Mouse (Mus musculus): Measurements from ENCODE around the gene Gm2174.

The Gm2174 gene

DNA sequence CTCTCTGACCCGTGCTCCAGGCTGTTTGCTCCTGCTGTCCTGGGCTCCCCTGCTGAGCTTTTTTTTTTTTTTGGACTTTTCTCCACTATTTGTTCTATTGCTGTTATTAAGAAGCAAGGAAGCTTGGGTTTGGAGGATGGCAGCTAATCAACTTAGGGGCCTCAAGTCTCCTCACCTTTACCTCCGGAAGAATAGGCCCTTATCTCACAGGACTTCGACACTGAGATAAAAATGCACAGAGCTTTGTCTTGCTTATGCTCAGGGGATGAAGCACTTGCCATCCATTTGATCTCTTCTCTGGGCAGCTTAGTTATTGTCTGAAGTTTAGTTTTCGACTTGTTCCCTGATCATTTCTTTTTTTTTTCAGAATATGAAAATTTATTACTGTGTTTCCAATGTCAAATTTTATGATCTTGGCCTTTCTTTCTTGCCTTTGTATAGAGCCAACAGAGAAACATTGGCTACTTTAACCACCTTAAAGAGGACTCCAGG lies at the start of gene Gm2174:
Gene Gm2174, plus strand, starts transcription at position 442 of the 492 bp plus-strand sequence.
- DNase-seq, result no peak

- no peak for DNase-seq
Measured at GRCm38 (mm10) chrX:56404646-56405045, 43.1 kb upstream of the Gm2174 start.

DNA sequence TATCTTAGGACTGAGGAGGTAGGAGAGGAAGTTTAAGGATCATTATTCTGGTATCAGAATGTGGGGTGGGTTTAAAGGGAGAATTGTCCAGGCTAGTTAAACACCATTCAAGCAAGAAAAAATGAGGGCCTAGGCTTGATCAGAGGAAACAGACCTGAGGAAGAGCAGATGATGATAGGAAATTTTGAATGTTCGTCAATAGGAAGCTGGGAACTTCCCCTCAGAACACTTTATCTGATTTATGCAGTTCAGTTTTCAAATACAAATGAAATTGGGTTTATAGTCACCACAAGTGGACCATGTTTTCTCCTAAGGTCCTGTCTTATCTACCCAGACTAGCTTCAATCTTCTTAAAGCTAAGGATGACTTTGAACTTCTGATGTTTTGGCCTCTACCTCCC lies 42.3 kb upstream of the Gm2174 start:
- no peak for DNase-seq

DNA sequence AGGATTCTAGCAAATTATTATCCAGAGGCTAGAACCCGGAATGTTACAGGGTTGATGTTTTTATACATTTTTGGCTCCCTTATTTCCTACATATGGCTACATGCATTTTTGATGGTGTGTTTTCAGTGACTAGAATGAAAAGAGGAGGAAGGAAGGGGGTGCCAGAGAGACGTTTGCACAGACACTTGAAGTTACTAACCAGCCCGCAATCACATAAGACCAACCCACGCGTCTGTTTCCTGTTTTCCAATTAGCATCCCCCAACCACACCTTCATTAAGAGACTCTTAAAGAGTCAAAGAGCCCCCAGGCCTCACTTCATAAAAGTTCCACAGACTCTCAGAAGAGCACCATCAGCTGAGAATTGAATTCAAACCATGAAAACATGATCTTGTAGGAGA lies 41.6 kb upstream of the Gm2174 start:
- no peak for DNase-seq

GRCm38 (mm10) chrX:56416277-56416676 lies 31.5 kb upstream of the Gm2174 start:
- no peak for DNase-seq

- DNase-seq, result no peak
Measured at GRCm38 (mm10) chrX:56417541-56417940, 30.2 kb upstream of the Gm2174 start.

GRCm38 (mm10) chrX:56430601-56431000 lies 17.2 kb upstream of the Gm2174 start:
- DNase-seq, result no peak

- no peak for DNase-seq
Measured at GRCm38 (mm10) chrX:56435758-56436283, 11.9 kb upstream of the Gm2174 start.

DNA sequence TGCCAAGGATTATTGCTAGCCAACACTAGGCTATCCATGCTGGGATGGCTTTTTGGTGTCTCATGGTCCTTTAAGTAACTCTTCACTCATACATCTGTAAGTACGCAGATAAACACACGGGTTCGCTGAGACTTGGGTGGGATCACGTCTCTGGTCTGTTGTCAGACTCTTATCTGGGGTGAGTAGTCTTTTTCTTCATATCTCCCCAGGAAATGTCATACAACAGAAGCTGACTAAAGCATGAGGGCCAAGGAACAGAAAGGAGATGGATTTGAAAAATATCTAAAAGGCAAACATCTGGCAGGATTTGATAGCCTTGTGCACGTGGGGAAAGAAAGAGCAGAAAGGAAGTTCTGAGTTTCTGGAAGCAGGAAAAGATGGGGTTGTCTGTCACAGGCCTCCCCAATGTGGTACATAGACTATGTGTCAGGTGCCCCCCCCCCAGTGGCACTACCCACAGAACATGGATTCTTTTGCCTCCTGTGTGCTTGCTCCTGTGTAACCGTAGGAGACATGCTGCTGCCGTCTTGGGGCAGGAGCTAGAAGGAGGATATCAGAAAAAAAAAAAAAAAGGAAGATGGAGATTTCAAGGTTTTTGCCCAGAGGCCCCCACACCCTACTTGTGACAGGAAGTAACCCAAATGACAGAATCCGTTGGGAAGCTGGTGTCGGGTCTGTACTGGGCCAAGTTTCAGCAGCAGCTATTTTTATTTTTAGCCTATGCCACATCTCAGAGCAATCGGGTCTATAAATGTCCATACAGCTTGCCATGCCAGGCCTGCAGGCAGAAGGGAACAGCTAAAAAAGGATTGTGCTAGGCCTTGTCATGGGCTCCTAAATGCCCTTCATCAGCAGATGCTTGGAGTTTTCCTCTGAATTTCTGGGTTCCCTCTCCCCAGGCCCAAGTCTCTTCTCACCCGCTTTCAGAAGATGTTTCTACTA lies 1.0 kb upstream of the Gm2174 start:
- no peak for DNase-seq

GRCm38 (mm10) chrX:56454671-56455371 lies 7.1 kb downstream of the Gm2174 start, which contains the start of gene Ints6l:
Ints6l (plus strand) TSS chrX:56454857.
- peak; percentile 83 to 88 for DNase-seq

GRCm38 (mm10) chrX:56455372-56456246 lies 7.8 kb downstream of the Gm2174 start:
- peak; percentile 87 to 95 for DNase-seq

- DNase-seq, result no peak
Measured at GRCm38 (mm10) chrX:56456379-56456778, 8.6 kb downstream of the Gm2174 start.

DNA sequence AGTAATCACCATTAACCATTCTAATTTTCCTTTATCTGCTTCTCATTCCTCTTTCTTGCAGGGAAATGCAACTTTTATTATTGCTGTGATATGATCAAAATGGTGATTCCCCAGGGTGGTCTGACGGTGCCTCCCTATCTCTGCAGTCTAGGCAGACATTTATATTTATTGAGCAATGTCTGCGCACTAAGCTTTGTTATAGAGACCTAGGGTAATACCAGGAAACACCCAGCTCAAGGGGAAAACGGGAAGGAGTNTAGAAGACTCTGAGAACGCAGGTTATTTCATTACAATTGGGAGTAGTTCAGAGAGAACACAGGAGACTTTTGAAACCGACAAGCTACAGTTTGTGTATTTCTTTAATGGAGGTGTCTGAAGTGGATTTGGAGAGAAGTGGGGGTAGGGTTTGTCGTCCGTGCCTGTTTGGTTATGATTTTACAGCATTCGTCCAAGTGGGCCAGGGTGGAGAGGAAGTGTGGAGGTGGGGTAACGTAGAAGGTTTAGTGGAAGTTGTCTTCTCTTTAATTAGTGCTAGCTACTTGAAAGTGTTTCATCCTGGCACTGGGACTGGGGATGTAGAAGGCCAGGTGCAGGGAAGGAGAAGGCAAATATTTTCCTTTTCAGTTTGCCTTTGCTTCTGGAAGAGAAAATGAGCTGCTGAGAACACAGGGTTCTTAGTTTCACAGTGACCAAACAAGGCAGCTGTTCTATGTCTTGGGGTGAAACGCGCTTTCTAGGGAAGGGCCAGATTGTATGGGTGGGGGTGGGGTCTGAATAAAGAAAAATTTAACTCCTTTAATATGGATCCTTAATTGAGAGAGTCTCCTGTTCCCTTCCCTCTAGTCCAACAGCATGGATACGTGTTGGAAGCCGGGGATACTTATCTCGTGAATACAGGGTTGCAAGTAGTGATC lies 14.5 kb downstream of the Gm2174 start:
- DNase-seq, result no peak

GRCm38 (mm10) chrX:56464906-56465305 lies 17.1 kb downstream of the Gm2174 start:
- DNase-seq, result no peak

DNA sequence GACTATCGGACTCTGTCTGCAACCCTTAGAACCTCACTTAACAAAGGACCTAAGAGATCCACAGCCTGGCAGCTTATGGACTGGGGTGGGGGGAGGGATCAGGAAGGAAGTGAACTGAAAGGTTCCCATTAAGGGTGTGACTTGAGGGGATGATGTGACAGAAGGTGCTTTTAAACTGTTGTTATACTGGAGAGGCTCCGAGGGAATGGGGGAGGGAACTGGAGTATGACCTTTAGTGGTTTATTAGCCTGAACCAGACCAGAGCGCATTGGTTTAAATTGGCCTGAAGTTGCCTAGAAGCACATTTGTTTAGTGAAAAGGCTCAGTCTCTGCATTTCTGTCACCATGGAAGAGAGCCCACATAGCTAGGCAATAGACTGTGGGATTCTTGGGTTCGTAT lies 19.9 kb downstream of the Gm2174 start:
- peak in 1 of 2 experiments; percentile 5 for DNase-seq

GRCm38 (mm10) chrX:56468422-56468821 lies 20.7 kb downstream of the Gm2174 start:
- no peak for DNase-seq

DNA sequence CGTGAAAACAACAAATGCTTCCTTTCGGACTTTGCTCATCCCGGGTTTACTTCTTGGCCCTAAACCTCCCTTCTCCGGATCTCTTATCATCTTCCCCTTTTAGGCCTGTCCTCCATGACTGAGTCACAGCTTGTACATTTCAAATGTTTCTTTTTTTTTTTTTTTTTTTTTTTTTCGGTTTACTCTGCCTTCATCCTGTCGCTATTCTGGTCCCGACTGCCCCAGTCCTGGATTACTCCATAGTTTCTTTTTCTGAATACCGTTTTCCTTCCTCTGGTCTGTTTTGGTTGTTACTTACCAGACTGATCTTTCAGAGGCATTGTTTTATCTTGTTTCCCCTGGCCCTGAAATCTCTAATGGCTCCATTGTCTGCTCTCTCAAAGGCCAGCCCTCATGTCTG lies 26.3 kb downstream of the Gm2174 start:
- DNase-seq, result no peak

- DNase-seq, result no peak
Measured at GRCm38 (mm10) chrX:56477553-56477952, 29.8 kb downstream of the Gm2174 start.

DNA sequence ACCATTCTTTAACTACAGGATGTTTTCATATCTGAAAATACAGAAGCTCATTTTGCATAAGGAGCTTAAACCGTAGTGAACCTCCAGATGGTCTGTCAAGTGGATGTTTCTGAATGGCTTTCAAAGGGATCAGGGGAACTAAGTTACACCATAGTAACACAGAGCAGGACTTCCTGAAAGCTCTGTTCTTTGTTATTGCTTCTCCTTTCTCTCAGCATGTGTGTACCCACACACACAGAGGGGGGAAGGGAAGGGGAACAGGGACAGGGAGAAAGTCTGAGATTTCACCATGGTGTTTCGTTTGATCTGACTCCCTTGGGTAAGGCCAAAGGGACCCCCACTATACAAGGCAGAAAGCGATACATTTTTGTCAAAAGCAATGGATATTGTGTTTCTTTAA lies 34.1 kb downstream of the Gm2174 start:
- no peak for DNase-seq

DNA sequence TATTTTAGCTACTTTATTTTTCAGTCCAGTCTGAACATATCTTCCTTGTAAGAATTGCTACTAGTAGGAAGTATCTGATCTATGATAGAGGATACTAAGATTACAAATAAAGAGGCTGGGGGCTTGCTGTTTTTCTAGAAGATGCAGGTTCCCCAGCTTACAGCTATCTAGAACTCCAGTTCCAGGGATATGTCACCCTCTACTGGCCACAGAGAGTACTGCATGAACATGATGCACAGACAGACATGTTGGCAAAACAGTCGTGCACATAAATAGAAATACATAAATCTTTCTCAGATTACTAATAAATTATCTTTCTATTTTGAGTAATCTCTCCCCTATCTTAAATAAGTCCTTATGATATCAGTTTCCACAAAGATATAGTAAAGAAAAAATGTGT lies 42.0 kb downstream of the Gm2174 start:
- DNase-seq, result peak; percentile 61 to 87

DNA sequence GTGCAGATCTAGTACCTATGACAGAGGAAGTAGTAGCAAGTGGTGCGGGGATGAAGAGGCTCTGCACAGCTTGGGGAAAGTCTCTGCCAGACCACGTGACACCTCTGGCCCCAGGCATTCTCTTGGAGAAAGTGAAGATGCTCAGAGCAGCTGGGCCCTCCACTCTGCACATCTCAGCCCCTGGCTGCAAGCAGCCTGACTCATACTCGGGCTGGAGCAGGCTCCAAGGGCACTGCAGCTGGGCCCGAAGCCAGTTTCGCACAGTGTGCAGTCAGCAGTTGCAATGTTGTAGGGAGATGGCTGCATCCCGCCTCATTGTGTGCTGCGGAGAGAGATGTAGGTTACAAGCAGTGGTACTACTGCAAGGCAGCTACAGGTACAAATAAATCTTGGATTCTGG lies 49.5 kb downstream of the Gm2174 start:
- peak in 1 of 2 experiments; percentile 31 for DNase-seq
